Mouse (Mus musculus) C2C12 (cell line): ENCODE measurements around the gene Arhgap15.

Experiments
- CEBPB ChIP-seq: IDR thresholded peaks from one replicate; pipeline ENCODE4 v1.6.1; 2011; ENCODE audit warnings: low read depth, mild to moderate bottlenecking, control low read depth, moderate library complexity
- CTCF ChIP-seq: IDR thresholded peaks from one replicate; pipeline ENCODE4 v1.5.1; 2011; ENCODE audit not compliant: control insufficient read depth, insufficient read depth, insufficient read length
- FOSL1 ChIP-seq: IDR thresholded peaks from one replicate; pipeline ENCODE4 v1.8.0; 2011; ENCODE audit warnings: mild to moderate bottlenecking, low read length; ENCODE audit not compliant: poor library complexity, insufficient read depth, severe bottlenecking
- MAX ChIP-seq: IDR thresholded peaks from one replicate; pipeline ENCODE4 v1.6.1; 2011; ENCODE audit warnings: mild to moderate bottlenecking, control low read depth
- MYOD1 ChIP-seq: IDR thresholded peaks from one replicate; pipeline ENCODE4 v1.6.1; 2011; ENCODE audit warnings: low read depth; ENCODE audit not compliant: control insufficient read depth, insufficient read length
- MYOG ChIP-seq: IDR thresholded peaks from one replicate; pipeline ENCODE4 v1.6.1; 2011; ENCODE audit not compliant: control insufficient read depth, insufficient read length; ENCODE audit errors: extremely low read depth
- USF1 ChIP-seq: IDR thresholded peaks from one replicate; pipeline ENCODE4 v1.6.1; 2011; ENCODE audit warnings: low read depth, mild to moderate bottlenecking, control low read depth, moderate library complexity

DNA sequence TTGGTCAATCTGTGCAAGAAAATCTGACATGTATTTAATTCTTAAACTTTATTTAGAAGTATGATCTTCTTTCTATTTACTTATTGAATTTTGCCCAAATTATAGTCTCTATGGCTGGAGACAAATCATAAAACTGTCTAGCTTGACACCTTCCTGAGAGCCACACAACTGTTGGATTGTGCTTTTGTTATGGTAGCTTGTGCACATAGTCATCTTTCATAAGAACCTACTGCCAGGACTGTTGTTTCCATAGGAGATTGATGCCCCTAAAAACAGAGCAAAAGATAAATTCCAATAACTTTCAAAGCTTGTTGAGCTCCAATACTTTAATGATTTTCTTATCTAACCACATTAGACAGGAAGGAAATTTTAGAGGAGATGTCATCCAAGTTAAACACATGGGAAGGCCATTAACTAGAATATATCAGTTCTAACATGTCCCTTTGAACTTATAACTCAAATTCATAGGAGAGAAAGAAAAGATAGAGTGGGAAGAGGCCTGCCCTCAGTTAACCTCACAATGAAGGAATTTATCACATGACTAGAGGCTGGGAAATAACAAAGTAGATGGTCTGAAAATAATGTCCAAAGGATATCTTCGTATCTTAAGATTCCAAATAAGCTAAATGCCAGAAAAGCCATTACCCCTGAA is 377.5 kb downstream of the Arhgap15 start:
- TF ChIP-seq CTCF (no peak), FOSL1 (no peak), USF1 (no peak), MYOG (no peak), CEBPB (no peak), MAX (no peak), MYOD1 (no peak)
